Mouse (Mus musculus): ENCODE results near the gene Rnf227.

DNA sequence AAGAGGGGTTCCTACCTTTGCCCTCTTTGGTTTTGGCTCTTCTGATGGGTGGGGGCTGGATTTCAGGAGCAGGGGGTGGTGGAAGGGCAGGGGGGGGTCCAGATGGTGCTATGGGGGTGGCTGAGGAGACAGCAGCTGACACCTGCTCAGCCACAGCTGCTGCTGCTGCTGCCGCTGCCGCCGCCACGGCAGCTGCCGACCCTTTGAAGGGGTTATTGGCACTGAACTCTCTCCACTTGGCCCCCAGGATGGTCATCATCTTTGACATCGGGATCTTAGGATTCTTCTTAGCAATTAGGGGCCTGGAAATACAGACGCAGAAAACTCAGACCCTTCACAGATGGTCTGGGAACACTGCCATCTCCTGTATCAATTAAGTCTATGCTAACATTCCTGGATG, 21.8 kb downstream of the Rnf227 start:
- TF ChIP-seq POLR2A (IDR thresholded peaks at IDR 0.05; ENCODE audit: extremely low read depth, insufficient read depth, low read length) (no peak), CTCF (IDR thresholded peaks at IDR 0.05; ENCODE audit: extremely low read depth, insufficient read depth, low read length) (no peak)

All from cortical plate, adult 2 months (tissue).